Mouse (Mus musculus) liver, postnatal 0 days (tissue): ENCODE measurements around the gene Arl5b.
A peak's percentile ranks its signal among the peaks of the same experiment; 100 is the strongest.

Experiments used
- CTCF ChIP-seq: sonication (generic); IDR thresholded peaks from 2 replicates; pipeline ENCODE4 v1.5.1; 2016; ENCODE audit warnings: antibody characterized with exemption, low read depth
- EP300 ChIP-seq: IDR thresholded peaks from 2 replicates; pipeline ENCODE4 v1.6.1; 2016; ENCODE audit warnings: antibody characterized with exemption, low read depth, mild to moderate bottlenecking

- peak; percentile 27; the same call in 1 of the 2 replicates for TF ChIP-seq CTCF
- peak; percentile 42; the same call in 1 of the 2 replicates for TF ChIP-seq EP300
These were observed at the start of gene Arl5b for GRCm38 (mm10) chr2:15049117-15049873.
